Mouse (Mus musculus): ENCODE measurements at regions not wholly inside any gene's neighbourhood (a gene's known extent, or its start where the extent isn't known, plus 50 kb on each side); places are given as distances from the start of the nearest gene placed in this dataset.
"Not testable (repeated sequence)": the region's sequence is repeated elsewhere in the genome, so short reads cannot be mapped to it uniquely, and the experiment has no call there.

DNA sequence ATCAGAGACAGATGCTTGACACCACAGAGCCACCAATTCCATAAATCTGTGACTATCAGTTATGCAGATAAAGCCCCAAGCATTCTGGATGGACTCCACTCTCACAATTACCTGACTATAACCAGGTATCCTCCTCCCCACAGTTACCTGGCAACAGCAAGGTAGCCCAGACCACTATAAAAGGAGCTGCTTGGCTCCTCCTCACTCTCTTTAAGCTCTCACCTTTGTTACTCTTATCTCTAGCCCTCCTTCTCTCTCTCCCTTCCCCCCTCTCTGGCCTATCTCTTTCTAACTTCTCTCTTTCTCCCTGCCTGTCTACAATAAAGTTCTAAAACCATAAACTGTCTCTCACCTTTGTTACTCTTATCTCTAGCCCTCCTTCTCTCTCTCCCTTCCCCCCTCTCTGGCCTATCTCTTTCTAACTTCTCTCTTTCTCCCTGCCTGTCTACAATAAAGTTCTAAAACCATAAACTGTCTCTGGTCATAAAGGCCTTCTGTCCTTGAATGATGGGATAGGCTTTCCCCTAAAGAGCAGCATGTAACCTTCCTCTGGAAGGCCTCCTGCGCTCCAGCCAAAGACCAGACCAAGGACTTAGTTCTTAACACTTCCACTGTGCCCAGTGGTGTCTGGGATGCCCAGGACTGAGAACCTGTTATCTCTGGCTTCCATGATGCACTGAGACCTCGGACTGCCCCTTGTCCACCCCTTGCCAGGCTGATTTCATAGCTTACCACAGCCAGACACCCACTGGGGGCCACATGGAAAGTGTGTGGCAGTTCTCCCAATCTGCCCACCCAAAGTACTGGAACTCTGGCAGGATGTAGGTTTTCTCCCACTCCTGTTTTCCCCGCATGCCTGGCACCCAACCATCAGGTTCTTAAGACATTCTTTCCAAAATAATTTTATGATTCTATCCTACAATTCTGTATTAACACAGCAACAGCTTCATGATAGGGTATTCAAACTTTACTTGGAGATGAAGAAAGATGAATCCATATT lies 3279.2 kb upstream of the A830018L16Rik start:
- not testable (repeated sequence) for TF ChIP-seq CTCF (IDR thresholded peaks at IDR 0.05; ENCODE audit: low read depth); EP300 (optimal IDR thresholded peaks at IDR 0.05)

All from stomach, postnatal 0 days (tissue).